Mouse (Mus musculus) limb, embryonic 11.5 days (tissue): ENCODE measurements around the gene Xpo5. TPM values are rescaled to one million over a fixed set of nuclear protein-coding genes. Genes with fewer than 3 reads are reported as not detected.
A peak's percentile ranks its signal among the peaks of the same experiment; 100 is the strongest.

Experiments used
- ATAC-seq: fragments of 200-750 bp; cut with Nextera tagmentation; 2 replicates; pipeline ENCODE4 v1.8.0; 2017; ENCODE audit warnings: low read depth; ENCODE audit not compliant: insufficient number of reproducible peaks, low FRiP score, low TSS enrichment
- DNase-seq: peaks from one replicate; pipeline ENCODE4 v3.0.0-alpha.2; 2015; ENCODE audit warnings: low spot score
- H3K27ac ChIP-seq: fragments of 300-500 bp; sonication (generic); replicated peaks from 2 replicates; pipeline ENCODE4 v1.5.1; 2014; ENCODE audit warnings: low read depth, mild to moderate bottlenecking, low read length
- H3K27me3 ChIP-seq: fragments of 300-500 bp; sonication (generic); 2 replicates; pipeline ENCODE4 v1.6.1; 2014; ENCODE audit warnings: mild to moderate bottlenecking, low read length, mixed read lengths; ENCODE audit not compliant: control insufficient read depth, insufficient read depth
- H3K36me3 ChIP-seq: fragments of 300-500 bp; sonication (generic); 2 replicates; pipeline ENCODE4 v1.6.1; 2014; ENCODE audit warnings: mild to moderate bottlenecking, low read length, moderate library complexity, mixed read lengths; ENCODE audit not compliant: control insufficient read depth, insufficient read depth
- H3K4me1 ChIP-seq: fragments of 300-500 bp; sonication (generic); 2 replicates; pipeline ENCODE4 v1.6.1; 2014; ENCODE audit warnings: low read length, mixed read lengths; ENCODE audit not compliant: control insufficient read depth, insufficient read depth
- H3K4me2 ChIP-seq: fragments of 300-500 bp; sonication (generic); 2 replicates; pipeline ENCODE4 v1.6.1; 2014; ENCODE audit warnings: low read depth, mild to moderate bottlenecking, moderate library complexity; ENCODE audit not compliant: severe bottlenecking
- H3K4me3 ChIP-seq: fragments of 300-500 bp; sonication (generic); 2 replicates; pipeline ENCODE4 v1.5.1; 2014; ENCODE audit warnings: low read depth, low read length
- H3K9ac ChIP-seq: fragments of 300-500 bp; sonication (generic); 2 replicates; pipeline ENCODE4 v1.6.1; 2014; ENCODE audit warnings: mild to moderate bottlenecking, low read length
- H3K9me3 ChIP-seq: fragments of 300-500 bp; sonication (generic); 2 replicates; pipeline ENCODE4 v1.6.1; 2016; ENCODE audit warnings: low read length; ENCODE audit not compliant: control insufficient read depth
- WGBS: fragments of 180-500 bp; shearing (Covaris S2); extraction: QIAGEN DNeasy Blood & Tissue Kit; methylation state at CpG from one replicate; pipeline ENCODE4 v1.1.7; 2014; 5-methylcytosine and 5-hydroxymethylcytosine counted together
- polyA plus RNA-seq: library from polyadenylated mRNA; unstranded; fragments of >200 nt; fragmentation: Nextera tagmentation; extraction: Ambion mirVana; gene quantifications from 2 replicates; pipeline ENCODE4 v1.2.1, GENCODE M21; 2014

Gene Xpo5
- 73.0 and 73.8 TPM in 2 replicates for polyA plus RNA-seq

DNA sequence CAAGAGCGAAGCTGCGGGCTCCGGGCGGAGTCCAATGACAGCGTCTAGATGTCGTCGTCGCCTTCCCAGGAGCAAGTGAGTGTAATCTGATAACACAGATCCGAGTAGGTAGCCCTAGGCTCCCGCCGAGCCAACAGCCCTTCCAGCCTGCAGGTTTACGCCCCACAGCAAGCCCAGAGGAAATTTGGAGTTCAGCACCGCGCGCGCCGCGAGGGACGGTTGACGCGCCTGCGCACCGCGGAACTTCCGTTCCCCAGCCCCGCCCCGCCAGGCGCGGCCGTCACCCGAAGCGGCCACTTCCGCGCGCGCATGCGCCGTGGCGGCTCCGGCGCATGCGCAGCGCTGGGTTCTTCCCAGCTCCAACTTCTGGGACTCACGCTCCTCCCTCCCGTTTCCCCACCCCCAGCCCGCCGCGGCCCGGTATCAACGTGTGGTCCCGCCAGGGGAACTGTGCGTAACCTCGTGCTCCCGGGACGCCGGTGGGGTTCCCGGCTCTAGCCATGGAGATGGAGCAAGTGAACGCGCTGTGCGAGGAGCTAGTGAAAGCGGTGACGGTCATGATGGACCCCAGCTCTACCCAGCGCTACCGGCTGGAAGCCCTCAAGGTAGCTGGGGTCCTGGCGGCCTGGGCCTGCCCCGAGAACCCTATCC is at the start of gene Xpo5, which contains the start of gene Polh:
Xpo5 (plus strand) TSS at position 362 of the 651 bp plus-strand sequence.
Polh (minus strand) TSS at position 225 of the 651 bp plus-strand sequence.
- WGBS = 0% methylated on average over 66 of the region's 66 CpGs
- Histone ChIP-seq H3K27ac (peak within 1 kb of the TSS; percentile 68; the same call in 1 of the 2 replicates), H3K4me1 (peaks cover 12% of the 10 kb centered on the region), H3K4me2 (peak within 1 kb of the TSS; percentile 71), H3K9ac (peak within 1 kb of the TSS; percentile 76), H3K9me3 (no peaks in the 10 kb centered on the region), H3K36me3 (peaks cover 11% of the 10 kb centered on the region), H3K27me3 (no peaks in the 10 kb centered on the region), H3K4me3 (peak within 1 kb of the TSS; percentile 59)
- DNase-seq (peak; percentile 94), ATAC-seq (peak; percentile 92)

DNA sequence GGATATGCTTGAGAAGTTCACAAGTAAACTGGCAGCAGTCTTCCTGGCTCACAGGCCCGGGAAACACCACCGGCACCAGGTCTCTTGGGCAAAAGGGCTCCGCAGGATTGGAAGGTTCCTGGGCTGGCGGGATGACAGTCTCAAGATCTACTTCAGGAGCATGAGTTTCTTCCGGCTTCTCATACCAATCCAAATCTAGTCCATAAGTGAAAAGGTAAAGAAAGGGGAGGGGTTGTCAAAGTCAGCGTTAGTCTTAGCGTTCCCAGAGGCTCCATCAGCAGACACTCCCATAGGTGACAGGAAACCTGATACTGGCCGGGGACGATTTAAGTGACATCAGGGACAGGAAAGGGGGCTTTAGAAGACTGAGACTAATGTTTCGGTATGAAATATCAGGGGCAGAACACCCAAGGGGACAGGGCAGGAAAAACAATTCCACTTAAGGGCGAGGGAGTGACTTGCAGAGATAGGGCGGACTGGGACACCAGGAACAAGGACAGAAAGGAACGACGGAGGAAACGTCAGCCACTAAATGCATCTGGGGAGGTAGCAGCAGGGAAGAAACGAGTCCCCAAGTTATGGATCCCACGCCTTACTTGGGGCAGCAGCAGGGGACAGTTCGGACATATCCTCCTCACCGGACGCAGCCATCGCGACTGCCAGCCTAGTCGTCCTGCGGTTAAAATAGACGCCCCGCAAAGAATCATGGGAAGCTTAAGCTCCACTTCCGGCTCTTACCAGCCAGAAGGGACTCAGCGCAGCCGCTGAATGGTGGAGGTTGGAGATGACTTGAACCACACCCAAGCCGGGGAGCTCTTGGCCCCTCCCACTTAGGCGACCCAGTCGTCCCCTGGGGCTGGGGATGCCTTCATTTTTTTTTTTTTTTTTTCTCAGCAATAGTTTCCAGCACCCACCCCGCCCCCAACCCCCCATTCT is 49.5 kb upstream of the Xpo5 start, which contains the start of gene Mad2l1bp:
Mad2l1bp (minus strand) TSS at position 707 of the 936 bp plus-strand sequence.
- Histone ChIP-seq H3K27ac (no peak within 1 kb of the TSS), H3K4me2 (peak within 1 kb of the TSS; percentile 82), H3K36me3 (no peaks in the 10 kb centered on the region), H3K9me3 (no peaks in the 10 kb centered on the region), H3K4me1 (peaks cover 3% of the 10 kb centered on the region; the same call in 1 of the 2 replicates), H3K27me3 (no peaks in the 10 kb centered on the region), H3K4me3 (peak within 1 kb of the TSS; percentile 70), H3K9ac (peak within 1 kb of the TSS; percentile 70)
- peak; percentile 88 for DNase-seq
- 6% methylated on average over 33 of the region's 33 CpGs for WGBS
- peak; percentile 77 for ATAC-seq

DNA sequence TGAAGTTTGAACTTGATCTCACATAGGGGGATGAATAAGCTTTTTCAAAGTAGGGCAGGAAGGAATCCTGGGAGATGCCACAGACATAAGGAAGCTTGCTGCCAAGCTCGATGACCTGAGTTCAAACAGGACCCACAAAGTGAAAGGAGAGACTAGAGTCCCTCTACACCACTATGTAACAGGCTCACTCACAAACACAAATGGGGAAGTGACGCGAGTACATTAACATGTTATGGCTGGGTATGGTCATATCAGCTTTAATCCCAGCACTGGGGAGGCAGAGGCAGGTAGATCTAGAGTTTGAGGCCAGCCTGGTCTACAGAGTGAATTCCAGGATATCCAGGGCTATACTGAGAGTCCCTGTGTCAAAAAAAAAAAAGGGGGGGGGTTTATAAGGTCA is 48.2 kb upstream of the Xpo5 start:
- no peak for ATAC-seq
- H3K9ac ChIP-seq = no peak overlapping the region
- H3K27ac ChIP-seq = no peak overlapping the region

DNA sequence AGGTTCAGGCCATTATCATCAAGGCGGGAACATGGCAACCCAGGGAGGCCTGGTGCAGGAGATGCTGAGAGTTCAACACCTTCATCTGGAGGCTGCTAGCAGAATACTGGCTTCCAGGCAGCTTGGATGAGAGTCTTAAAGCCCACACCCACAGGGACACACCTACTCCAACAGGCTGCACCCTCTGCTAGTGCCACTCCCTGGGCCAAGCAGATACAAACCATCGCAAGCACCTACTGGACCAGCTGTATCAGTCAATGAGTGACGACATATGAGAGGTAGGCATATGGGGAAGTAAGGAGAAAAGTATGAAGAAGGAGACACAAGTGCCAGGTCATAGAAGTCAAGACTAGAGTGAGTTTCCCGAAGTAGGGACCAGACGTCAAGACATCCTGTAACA is 45.9 kb upstream of the Xpo5 start:
- no peak overlapping the region for H3K4me3 ChIP-seq
- H3K36me3 ChIP-seq = no peaks in the 10 kb centered on the region
- no peak overlapping the region for H3K9ac ChIP-seq
- no peak for ATAC-seq
- no peaks in the 10 kb centered on the region for H3K9me3 ChIP-seq
- no peak for DNase-seq
- no peak overlapping the region for H3K4me2 ChIP-seq
- no peaks in the 10 kb centered on the region for H3K27me3 ChIP-seq
- H3K4me1 ChIP-seq = peaks cover 7% of the 10 kb centered on the region; the same call in 1 of the 2 replicates
- no peak overlapping the region for H3K27ac ChIP-seq
- 84% methylated on average over 5 of the region's 5 CpGs for WGBS

More for the DNA sequence above, 48.2 kb upstream of the Xpo5 start:
- H3K4me1 ChIP-seq = peaks cover 3% of the 10 kb centered on the region; the same call in 1 of the 2 replicates
- 97% methylated on average over 3 of the region's 3 CpGs for WGBS
- H3K36me3 ChIP-seq = no peaks in the 10 kb centered on the region
- DNase-seq = no peak
- no peaks in the 10 kb centered on the region for H3K27me3 ChIP-seq
- H3K4me2 ChIP-seq = no peak overlapping the region
- no peak overlapping the region for H3K4me3 ChIP-seq
- H3K9me3 ChIP-seq = no peaks in the 10 kb centered on the region

DNA sequence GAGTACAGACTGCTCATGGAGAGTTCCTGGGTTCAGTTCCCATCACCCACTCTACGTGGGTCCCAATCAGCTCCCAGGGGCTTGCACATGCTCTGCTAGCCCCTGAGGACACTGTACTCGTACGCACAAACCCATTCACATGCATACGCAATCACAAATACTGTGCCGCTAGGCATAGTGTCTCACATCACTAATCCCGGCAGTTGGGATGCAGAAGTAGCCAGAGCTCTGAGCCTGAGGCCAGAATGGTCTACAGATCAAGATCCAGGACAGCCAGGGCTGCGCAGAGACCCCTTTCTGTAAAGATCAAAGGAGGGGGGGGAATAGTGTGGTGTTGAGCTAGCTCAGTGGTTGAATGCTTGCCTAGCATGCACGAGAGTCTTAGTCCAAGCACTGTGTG is 45.5 kb upstream of the Xpo5 start:
- no peak for DNase-seq
- no peak for ATAC-seq
- Histone ChIP-seq H3K4me2 (no peak overlapping the region), H3K4me1 (peaks cover 7% of the 10 kb centered on the region; the same call in 1 of the 2 replicates), H3K27me3 (no peaks in the 10 kb centered on the region), H3K9ac (no peak overlapping the region), H3K4me3 (no peak overlapping the region), H3K36me3 (no peaks in the 10 kb centered on the region), H3K9me3 (no peaks in the 10 kb centered on the region), H3K27ac (no peak overlapping the region)
- 88% methylated on average over 8 of the region's 8 CpGs for WGBS

DNA sequence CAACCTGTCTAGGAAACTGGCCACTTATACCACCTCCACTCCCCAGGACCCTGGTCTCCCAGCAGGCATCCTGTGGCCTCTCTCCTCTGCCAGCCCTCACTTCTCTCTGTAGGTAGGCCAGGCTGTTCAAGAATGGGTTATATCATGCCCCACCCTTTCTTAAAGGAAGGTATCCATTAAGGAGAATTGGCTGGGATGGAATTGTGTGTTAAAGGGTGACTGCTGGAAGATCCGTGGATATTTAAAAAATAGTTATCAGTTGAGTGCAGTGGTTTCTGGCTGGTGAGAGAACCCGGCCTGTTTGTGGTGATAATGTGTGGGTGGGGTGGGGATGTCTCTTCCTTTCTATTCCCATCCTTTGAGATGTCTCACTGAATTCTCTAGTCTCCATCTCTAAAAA is 43.3 kb upstream of the Xpo5 start:
- Histone ChIP-seq H3K9me3 (no peaks in the 10 kb centered on the region), H3K9ac (no peak overlapping the region), H3K4me3 (no peak overlapping the region), H3K36me3 (no peaks in the 10 kb centered on the region), H3K27me3 (no peaks in the 10 kb centered on the region), H3K4me2 (no peak overlapping the region), H3K4me1 (peaks cover 4% of the 10 kb centered on the region; the same call in 1 of the 2 replicates), H3K27ac (no peak overlapping the region)
- ATAC-seq (no peak), DNase-seq (no peak)
- WGBS = 61% methylated on average over 2 of the region's 2 CpGs

DNA sequence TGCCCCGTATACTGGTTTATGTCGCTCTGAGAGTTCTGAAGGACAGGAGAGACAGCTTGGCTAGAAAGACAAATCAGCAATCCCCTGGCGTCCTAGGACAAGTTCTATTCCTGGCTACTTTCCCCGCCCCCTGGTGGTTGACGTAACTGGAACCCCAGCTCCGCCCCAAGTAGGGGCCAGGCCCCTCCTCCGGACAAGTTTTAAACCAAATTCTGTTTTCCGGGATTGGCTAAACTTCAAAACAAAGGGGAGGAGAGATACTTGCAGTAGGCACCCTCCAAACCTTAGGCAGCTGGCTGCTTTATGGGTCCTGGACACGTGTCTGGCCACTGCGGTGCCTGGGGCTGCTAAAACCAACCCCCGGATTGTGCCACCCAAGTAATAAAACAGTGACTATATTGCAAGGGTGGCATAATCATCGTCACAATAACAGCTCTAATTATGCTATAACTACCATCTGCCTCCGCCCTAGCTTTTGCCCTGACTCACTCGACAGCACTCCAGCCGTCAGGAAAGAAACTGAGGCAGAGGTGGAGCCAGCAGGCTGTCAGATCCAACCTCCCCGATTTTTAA is 42.4 kb upstream of the Xpo5 start:
- ATAC-seq (peak; percentile 77), DNase-seq (peak; percentile 92)
- peaks cover 4% of the 10 kb centered on the region; the same call in 1 of the 2 replicates for H3K4me1 ChIP-seq
- peak overlapping the region; percentile 62; the same call in 1 of the 2 replicates for H3K27ac ChIP-seq
- no peaks in the 10 kb centered on the region for H3K9me3 ChIP-seq
- H3K4me3 ChIP-seq = peak overlapping the region; percentile 77
- peak overlapping the region; percentile 79 for H3K9ac ChIP-seq
- no peaks in the 10 kb centered on the region for H3K27me3 ChIP-seq
- H3K4me2 ChIP-seq = peak overlapping the region; percentile 76
- H3K36me3 ChIP-seq = peaks cover 8% of the 10 kb centered on the region
- under 1% methylated on average over 16 of the region's 16 CpGs for WGBS

DNA sequence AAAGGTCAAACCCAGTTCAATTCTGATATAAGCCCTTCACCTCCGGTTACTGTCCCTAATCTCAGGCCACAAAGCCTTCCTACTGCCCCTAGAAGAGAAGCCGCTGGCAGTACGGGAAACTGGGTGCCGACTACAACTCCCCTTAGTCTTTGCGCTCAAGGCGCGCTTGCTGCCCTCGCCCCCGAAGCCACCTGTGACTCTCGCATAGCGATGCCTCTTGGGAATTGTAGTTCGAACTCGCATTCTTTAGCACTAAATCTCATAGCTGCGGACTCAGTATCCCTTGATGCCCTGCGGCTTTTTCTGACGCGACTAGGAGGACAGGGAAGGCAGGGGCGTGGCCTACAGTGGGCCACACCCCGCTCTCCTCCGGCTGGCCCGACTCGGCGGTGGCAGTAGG is 41.9 kb upstream of the Xpo5 start, which contains the start of gene Gtpbp2:
Gtpbp2 (plus strand) TSS at position 347 of the 400 bp plus-strand sequence.
- under 1% methylated on average over 23 of the region's 23 CpGs for WGBS
- Histone ChIP-seq H3K4me1 (peaks cover 4% of the 10 kb centered on the region; the same call in 1 of the 2 replicates), H3K4me2 (peak within 1 kb of the TSS; percentile 76), H3K9me3 (no peaks in the 10 kb centered on the region), H3K27ac (peak within 1 kb of the TSS; percentile 62), H3K36me3 (peaks cover 13% of the 10 kb centered on the region), H3K9ac (peak within 1 kb of the TSS; percentile 79), H3K27me3 (no peaks in the 10 kb centered on the region), H3K4me3 (peak within 1 kb of the TSS; percentile 77)
- ATAC-seq (peak; percentile 90), DNase-seq (peak; percentile 96)
